ENCODE assay signal across 8 mouse cellular contexts in the genomic region with DNA sequence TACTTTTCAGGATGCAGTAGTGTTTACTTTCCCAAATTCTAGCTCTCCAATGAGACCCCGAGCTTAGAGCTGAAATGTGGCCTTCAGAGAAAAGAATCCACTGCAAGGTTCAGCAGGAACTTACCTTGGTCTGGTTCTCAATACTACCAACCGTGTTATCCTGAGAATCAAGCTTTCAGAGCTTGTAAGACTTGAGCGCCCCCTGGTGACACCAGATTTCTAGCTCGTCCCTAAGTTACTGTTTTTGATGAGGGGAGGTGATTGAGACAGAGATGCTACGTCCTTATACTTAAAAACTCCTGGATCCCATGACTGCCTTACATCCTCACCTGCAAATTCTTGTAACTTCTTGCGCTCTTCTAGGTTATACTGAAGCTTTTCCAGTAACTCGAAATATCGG. TPM values are rescaled to one million over a fixed set of nuclear protein-coding genes. Genes with fewer than 3 reads are reported as not detected.
DNase-seq lines count a peak whose midpoint lies in the region; ATAC-seq and TF ChIP-seq lines count a peak whose summit lies in the region.

No protein-coding gene starts in this region.

- H3K4me2 ChIP-seq in heart, postnatal 0 days (ENCODE audit: low read depth, low read length), result no peak overlapping the region
- no peak overlapping the region for H3K4me2 ChIP-seq in heart, embryonic 12.5 days
- no peak overlapping the region for H3K4me2 ChIP-seq in hindbrain, postnatal 0 days (ENCODE audit: low read depth, low read length)

- H3K4me1 ChIP-seq in heart, postnatal 0 days (ENCODE audit: control insufficient read depth, insufficient read depth), result no peaks in the 10 kb centered on the region
- H3K4me1 ChIP-seq in heart, embryonic 12.5 days (replicated peaks), result no peaks in the 10 kb centered on the region
- no peaks in the 10 kb centered on the region for H3K4me1 ChIP-seq in hindbrain, postnatal 0 days (ENCODE audit: insufficient read depth, low read length)

- ATAC-seq in heart, postnatal 0 days (ENCODE audit: insufficient read depth, low read depth), result no peak
- no peak for ATAC-seq in heart, embryonic 12.5 days (ENCODE audit: insufficient number of reproducible peaks, low FRiP score)
- no peak for ATAC-seq in hindbrain, postnatal 0 days

- H3K27ac ChIP-seq in heart, postnatal 0 days (ENCODE audit: low read depth), result no peak overlapping the region
- H3K27ac ChIP-seq in heart, embryonic 12.5 days (ENCODE audit: poor library complexity, severe bottlenecking), result no peak overlapping the region
- no peak overlapping the region for H3K27ac ChIP-seq in hindbrain, postnatal 0 days

- H3K4me3 ChIP-seq in heart, postnatal 0 days (ENCODE audit: low read depth, low read length), result no peak overlapping the region
- H3K4me3 ChIP-seq in heart, embryonic 12.5 days, result no peak overlapping the region
- no peak overlapping the region for H3K4me3 ChIP-seq in hindbrain, postnatal 0 days (ENCODE audit: low read length)

- no peak for TF ChIP-seq EP300 in heart, postnatal 0 days (IDR thresholded peaks at IDR 0.05; ENCODE audit: low read depth)

- H3K9me3 ChIP-seq in heart, postnatal 0 days (replicated peaks; ENCODE audit: control insufficient read depth, low read length), result no peaks in the 10 kb centered on the region
- no peaks in the 10 kb centered on the region for H3K9me3 ChIP-seq in heart, embryonic 12.5 days (replicated peaks)
- no peaks in the 10 kb centered on the region for H3K9me3 ChIP-seq in hindbrain, postnatal 0 days (ENCODE audit: low read length)

- H3K27me3 ChIP-seq in heart, postnatal 0 days (ENCODE audit: control insufficient read depth, insufficient read depth, low read length), result no peaks in the 10 kb centered on the region
- H3K27me3 ChIP-seq in heart, embryonic 12.5 days (replicated peaks), result no peaks in the 10 kb centered on the region
- no peaks in the 10 kb centered on the region for H3K27me3 ChIP-seq in hindbrain, postnatal 0 days (ENCODE audit: insufficient read depth, low read length)

- H3K9ac ChIP-seq in heart, postnatal 0 days (replicated peaks; ENCODE audit: low read depth, low read length), result no peak overlapping the region
- H3K9ac ChIP-seq in heart, embryonic 12.5 days, result no peak overlapping the region
- H3K9ac ChIP-seq in hindbrain, postnatal 0 days (replicated peaks; ENCODE audit: low read length), result no peak overlapping the region

- peak; percentile 74 for TF ChIP-seq CTCF in heart, postnatal 0 days (IDR thresholded peaks at IDR 0.05; ENCODE audit: low read depth)
- TF ChIP-seq CTCF in hindbrain, postnatal 0 days (IDR thresholded peaks at IDR 0.05; ENCODE audit: low read depth), result peak; percentile 85

- DNase-seq in heart, postnatal 0 days (ENCODE audit: low spot score), result peak; percentile 59
- DNase-seq in adrenal gland, adult 2 months, result peak; percentile 76
- DNase-seq in embryo, embryonic 10.5 days (ENCODE audit: low spot score), result peak; percentile 95
- DNase-seq in hindbrain, postnatal 0 days (ENCODE audit: low spot score), result peak; percentile 95
- DNase-seq in left cerebral cortex, adult 8-10 months (ENCODE audit: low spot score in 2 of 2), result peak; percentile 55 to 79
- DNase-seq in natural killer cell, adult 2 months (ENCODE audit: low spot score in 2 of 2), result peak; percentile 56 to 72
- peak; percentile 36 for DNase-seq in testis, postnatal 14 days (ENCODE audit: low spot score)

- WGBS in heart, postnatal 0 days, result 16% methylated on average over 8 of the region's 8 CpGs
- WGBS in heart, embryonic 12.5 days, result 17% methylated on average over 8 of the region's 8 CpGs
- WGBS in hindbrain, postnatal 0 days, result 13% methylated on average over 8 of the region's 8 CpGs

- H3K36me3 ChIP-seq in heart, postnatal 0 days (replicated peaks; ENCODE audit: control insufficient read depth, insufficient read depth, low read length), result no peaks in the 10 kb centered on the region
- H3K36me3 ChIP-seq in heart, embryonic 12.5 days, result no peaks in the 10 kb centered on the region
- H3K36me3 ChIP-seq in hindbrain, postnatal 0 days (ENCODE audit: insufficient read depth, low read length), result no peaks in the 10 kb centered on the region

RNA-seq across cellular contexts. Expression of a gene that starts 9.7 kb away (rescaled TPM):
- total RNA-seq in heart, postnatal 0 days (2014; rRNA removed; ENCODE audit: low replicate concordance), result not detected in 2 replicates
- polyA plus RNA-seq in heart, postnatal 0 days (2015; fragmentation: Nextera tagmentation; extraction: Ambion mirVana), result not detected in 2 replicates
- polyA plus RNA-seq in heart, embryonic 12.5 days (2016; fragmentation: Nextera tagmentation; extraction: Ambion mirVana), result not detected in 2 replicates
- total RNA-seq in adrenal gland, adult 2 months (2021), result under 1 TPM in 1 of 2 experiments, not detected in 1; 0.31 TPM
- polyA plus RNA-seq in adrenal gland, adult 2 months (2012; rRNA removed), result 0.07 and 0.16 TPM in 2 replicates
- 0.07 TPM in 1 of 2 replicates, not detected in the other for total RNA-seq in hindbrain, postnatal 0 days (2014; rRNA removed)
- 0.03 TPM in 1 of 2 replicates, not detected in the other for polyA plus RNA-seq in hindbrain, postnatal 0 days (2015; fragmentation: Nextera tagmentation; extraction: Ambion mirVana)
- under 1 TPM; 0.09 to 0.91 (median 0.32) TPM for total RNA-seq in left cerebral cortex, adult 8-10 months (2022)

RNA-seq across cellular contexts. Expression of a gene that starts 17.0 kb away (rescaled TPM):
- 35.6 and 44.2 TPM in 2 replicates for total RNA-seq in heart, postnatal 0 days (2014; rRNA removed; ENCODE audit: low replicate concordance)
- 211 and 237 TPM in 2 replicates for polyA plus RNA-seq in heart, postnatal 0 days (2015; fragmentation: Nextera tagmentation; extraction: Ambion mirVana)
- 643 and 651 TPM in 2 replicates for polyA plus RNA-seq in heart, embryonic 12.5 days (2016; fragmentation: Nextera tagmentation; extraction: Ambion mirVana)
- total RNA-seq in adrenal gland, adult 2 months (2021), result 100 to 1,000 TPM; 385 to 421 TPM
- polyA plus RNA-seq in adrenal gland, adult 2 months (2012; rRNA removed), result 1,644 and 2,044 TPM in 2 replicates
- total RNA-seq in hindbrain, postnatal 0 days (2014; rRNA removed), result 47.4 and 56.8 TPM in 2 replicates
- polyA plus RNA-seq in hindbrain, postnatal 0 days (2015; fragmentation: Nextera tagmentation; extraction: Ambion mirVana), result 291 and 296 TPM in 2 replicates
- total RNA-seq in left cerebral cortex, adult 8-10 months (2022), result 100 to 1,000 TPM; 140 to 171 (median 153) TPM

RNA-seq across cellular contexts. Expression of a gene that starts 17.0 kb away (rescaled TPM):
- total RNA-seq in heart, postnatal 0 days (2014; rRNA removed; ENCODE audit: low replicate concordance), result 1.3 and 3.7 TPM in 2 replicates
- 4.5 and 5.2 TPM in 2 replicates for polyA plus RNA-seq in heart, postnatal 0 days (2015; fragmentation: Nextera tagmentation; extraction: Ambion mirVana)
- polyA plus RNA-seq in heart, embryonic 12.5 days (2016; fragmentation: Nextera tagmentation; extraction: Ambion mirVana), result 2.8 and 3.5 TPM in 2 replicates
- 1 to 10 TPM; 1.5 to 2.4 TPM for total RNA-seq in adrenal gland, adult 2 months (2021)
- 0.65 and 0.95 TPM in 2 replicates for polyA plus RNA-seq in adrenal gland, adult 2 months (2012; rRNA removed)
- 2.1 and 3.3 TPM in 2 replicates for total RNA-seq in hindbrain, postnatal 0 days (2014; rRNA removed)
- polyA plus RNA-seq in hindbrain, postnatal 0 days (2015; fragmentation: Nextera tagmentation; extraction: Ambion mirVana), result 4.3 and 4.9 TPM in 2 replicates
- total RNA-seq in left cerebral cortex, adult 8-10 months (2022), result 1 to 10 TPM; 4.2 to 5.9 (median 5.1) TPM

RNA-seq across cellular contexts. Expression of a gene that starts 39.1 kb away (rescaled TPM):
- 0.54 and 1.4 TPM in 2 replicates for total RNA-seq in heart, postnatal 0 days (2014; rRNA removed; ENCODE audit: low replicate concordance)
- 2.6 TPM in 2 replicates for polyA plus RNA-seq in heart, postnatal 0 days (2015; fragmentation: Nextera tagmentation; extraction: Ambion mirVana)
- polyA plus RNA-seq in heart, embryonic 12.5 days (2016; fragmentation: Nextera tagmentation; extraction: Ambion mirVana), result 0.42 TPM in 1 of 2 replicates, not detected in the other
- total RNA-seq in adrenal gland, adult 2 months (2021), result 10 to 100 TPM in 1 of 2 experiments, 1 to 10 TPM in 1; 6.9 to 14.2 TPM
- polyA plus RNA-seq in adrenal gland, adult 2 months (2012; rRNA removed), result 9.2 and 11.5 TPM in 2 replicates
- 139 and 161 TPM in 2 replicates for total RNA-seq in hindbrain, postnatal 0 days (2014; rRNA removed)
- 167 and 168 TPM in 2 replicates for polyA plus RNA-seq in hindbrain, postnatal 0 days (2015; fragmentation: Nextera tagmentation; extraction: Ambion mirVana)
- 100 to 1,000 TPM; 418 to 426 (median 425) TPM for total RNA-seq in left cerebral cortex, adult 8-10 months (2022)

RNA-seq across cellular contexts. Expression of a gene that starts 41.4 kb away (rescaled TPM):
- total RNA-seq in heart, postnatal 0 days (2014; rRNA removed; ENCODE audit: low replicate concordance), result 4.4 and 5.2 TPM in 2 replicates
- polyA plus RNA-seq in heart, postnatal 0 days (2015; fragmentation: Nextera tagmentation; extraction: Ambion mirVana), result 8.5 and 9.0 TPM in 2 replicates
- 11.2 and 11.6 TPM in 2 replicates for polyA plus RNA-seq in heart, embryonic 12.5 days (2016; fragmentation: Nextera tagmentation; extraction: Ambion mirVana)
- 10 to 100 TPM; 51.4 to 56.9 TPM for total RNA-seq in adrenal gland, adult 2 months (2021)
- polyA plus RNA-seq in adrenal gland, adult 2 months (2012; rRNA removed), result 36.7 and 41.0 TPM in 2 replicates
- 12.8 and 13.5 TPM in 2 replicates for total RNA-seq in hindbrain, postnatal 0 days (2014; rRNA removed)
- polyA plus RNA-seq in hindbrain, postnatal 0 days (2015; fragmentation: Nextera tagmentation; extraction: Ambion mirVana), result 16.6 and 17.8 TPM in 2 replicates
- 100 to 1,000 TPM; 121 to 145 (median 130) TPM for total RNA-seq in left cerebral cortex, adult 8-10 months (2022)

Comparison
In these comparisons a context has a peak if more than half of its experiments do, and no peak if none do; other contexts are left out.
1. DNase-seq: peak in every context shown above with its lines; median percentile 95 in embryo, embryonic 10.5 days; 95 in hindbrain, postnatal 0 days; 76 in adrenal gland, adult 2 months; 67 in left cerebral cortex, adult 8-10 months; 64 in natural killer cell, adult 2 months; 59 in heart, postnatal 0 days; 36 in testis, postnatal 14 days.